Mouse (Mus musculus): ENCODE data around the gene Klf8. TPM values are rescaled to one million over a fixed set of nuclear protein-coding genes. Genes with fewer than 3 reads are reported as not detected.

Klf8 gene
- polyA plus RNA-seq, 1 experiment: 2.5 TPM

DNA sequence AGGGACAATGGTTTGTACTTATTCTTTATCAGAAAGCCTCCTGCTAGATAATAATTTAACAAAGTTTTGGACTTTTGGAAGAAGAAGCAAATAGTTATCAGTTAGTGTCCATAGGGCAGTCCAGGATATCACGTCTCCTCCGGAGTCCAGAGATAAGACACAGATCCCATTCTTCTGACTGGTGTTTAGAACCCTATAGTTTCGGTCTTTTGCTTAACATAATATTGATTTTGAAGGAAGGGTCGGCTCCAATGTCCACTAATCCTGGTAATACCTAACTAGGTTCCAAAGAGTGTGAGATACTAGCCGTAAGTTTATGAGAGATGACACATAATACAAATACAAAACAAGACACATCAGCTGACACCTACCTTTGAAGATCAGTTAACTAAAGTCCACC lies 179.8 kb downstream of the Klf8 start:
- TF ChIP-seq POLR2A (IDR thresholded peaks at IDR 0.05; ENCODE audit: extremely low read depth, insufficient read depth, low read length) (no peak), CTCF (IDR thresholded peaks at IDR 0.05; ENCODE audit: extremely low read depth, insufficient read depth, low read length) (no peak)
- no peak overlapping the region for H3K27ac ChIP-seq (ENCODE audit: insufficient read depth, low read length)
- no peak overlapping the region for H3K4me3 ChIP-seq (ENCODE audit: insufficient read depth, low read length)
- H3K4me1 ChIP-seq (ENCODE audit: control insufficient read depth, insufficient read depth, low read length): no peaks in the 10 kb centered on the region

DNA sequence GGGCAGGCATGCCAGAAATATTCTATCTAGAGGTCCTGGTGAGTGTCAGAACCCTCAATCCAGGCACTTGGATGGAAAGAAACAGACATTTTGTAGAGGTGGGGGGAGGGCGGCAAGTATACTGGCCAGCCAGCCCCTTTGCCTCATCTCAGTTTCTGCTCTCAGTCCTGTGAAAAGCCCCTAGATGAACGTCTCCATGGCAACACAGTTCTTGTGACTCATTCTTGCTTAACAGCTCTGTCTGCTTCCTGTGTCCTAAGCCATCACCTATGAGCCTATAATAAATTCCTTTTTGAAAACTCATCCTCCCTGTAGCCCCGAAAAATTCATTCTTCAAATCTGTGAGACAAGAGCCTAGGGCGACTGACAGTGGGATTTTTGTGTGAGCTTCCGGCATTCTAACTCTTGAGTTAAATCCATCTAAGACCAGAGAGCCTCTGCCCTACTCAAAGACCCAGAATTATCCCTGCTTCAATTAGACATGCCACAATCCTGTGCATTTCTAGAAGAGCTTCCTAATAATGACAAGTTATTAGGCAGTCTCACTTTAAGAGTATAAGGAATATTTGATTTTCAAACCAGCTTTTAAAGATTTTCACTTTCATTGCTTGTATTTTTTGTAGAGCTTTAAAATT lies 196.5 kb downstream of the Klf8 start:
- no peak overlapping the region for H3K27ac ChIP-seq (ENCODE audit: insufficient read depth, low read length)
- TF ChIP-seq POLR2A (IDR thresholded peaks at IDR 0.05; ENCODE audit: extremely low read depth, insufficient read depth, low read length) (no peak), CTCF (IDR thresholded peaks at IDR 0.05; ENCODE audit: extremely low read depth, insufficient read depth, low read length) (no peak)
- H3K4me3 ChIP-seq (ENCODE audit: insufficient read depth, low read length): no peak overlapping the region
- no peaks in the 10 kb centered on the region for H3K4me1 ChIP-seq (ENCODE audit: control insufficient read depth, insufficient read depth, low read length)

DNA sequence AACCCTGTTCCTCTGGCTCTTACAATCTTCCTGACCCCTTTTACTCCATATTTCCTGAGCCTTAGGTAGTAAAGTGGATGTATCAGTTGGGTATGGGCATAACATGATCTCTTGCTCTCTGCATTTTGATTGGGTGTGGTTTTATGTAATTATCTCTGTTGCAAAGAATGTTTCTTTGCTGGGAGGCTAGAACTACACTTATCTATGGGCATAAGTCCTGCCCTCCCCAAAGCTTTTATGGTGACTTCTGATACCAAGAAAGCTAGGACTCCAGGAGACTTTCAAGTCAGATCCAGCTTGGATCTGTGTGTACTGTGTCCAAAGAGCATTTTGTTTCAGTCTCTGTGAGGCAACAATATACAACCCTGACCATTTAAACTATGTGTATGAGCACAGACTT lies 202.3 kb downstream of the Klf8 start:
- H3K27ac ChIP-seq (ENCODE audit: insufficient read depth, low read length): no peak overlapping the region
- TF ChIP-seq POLR2A (IDR thresholded peaks at IDR 0.05; ENCODE audit: extremely low read depth, insufficient read depth, low read length) (no peak), CTCF (IDR thresholded peaks at IDR 0.05; ENCODE audit: extremely low read depth, insufficient read depth, low read length) (no peak)
- H3K4me1 ChIP-seq (ENCODE audit: control insufficient read depth, insufficient read depth, low read length): no peaks in the 10 kb centered on the region
- no peak overlapping the region for H3K4me3 ChIP-seq (ENCODE audit: insufficient read depth, low read length)

DNA sequence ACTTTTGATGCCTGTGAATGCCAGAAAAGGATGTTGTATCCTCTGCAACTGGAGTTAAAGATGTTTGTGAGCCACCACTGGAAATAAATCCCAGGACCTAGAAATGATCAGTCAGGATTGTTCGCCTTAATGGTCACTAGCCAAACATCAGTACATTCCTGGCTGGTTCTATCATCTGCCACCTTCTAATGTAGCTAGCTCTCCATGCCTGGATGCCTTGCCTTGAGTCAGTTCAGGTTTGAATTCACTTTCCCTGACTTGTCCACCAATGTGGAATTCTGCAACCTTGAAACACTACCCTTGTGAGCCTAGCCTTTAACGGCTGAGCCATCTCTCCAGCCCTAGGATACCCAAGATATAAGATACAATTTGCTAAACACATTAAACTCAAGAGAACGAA lies 202.8 kb downstream of the Klf8 start:
- H3K27ac ChIP-seq (ENCODE audit: insufficient read depth, low read length): no peak overlapping the region
- no peaks in the 10 kb centered on the region for H3K4me1 ChIP-seq (ENCODE audit: control insufficient read depth, insufficient read depth, low read length)
- H3K4me3 ChIP-seq (ENCODE audit: insufficient read depth, low read length): no peak overlapping the region
- no peak for TF ChIP-seq CTCF (IDR thresholded peaks at IDR 0.05; ENCODE audit: extremely low read depth, insufficient read depth, low read length)
- TF ChIP-seq POLR2A (IDR thresholded peaks at IDR 0.05; ENCODE audit: extremely low read depth, insufficient read depth, low read length): no peak

Other genes with a start within 250 kb of the Klf8 start
- 0.59 and 0.67 TPM in 2 replicates for gene Usp51, start 231.0 kb upstream of the Klf8 start, polyA plus RNA-seq (2012; rRNA removed)
- 39.8 and 42.6 TPM in 2 replicates for gene Mageh1, start 199.9 kb upstream of the Klf8 start, polyA plus RNA-seq (2012; rRNA removed)
- gene Foxr2, start 118.7 kb upstream of the Klf8 start, polyA plus RNA-seq (2012; rRNA removed): 1.1 and 1.2 TPM in 2 replicates
- 62.1 and 63.4 TPM in 2 replicates for gene Rragb, start 97.5 kb upstream of the Klf8 start, polyA plus RNA-seq (2012; rRNA removed)